Mouse (Mus musculus): ENCODE results near the gene Tm4sf5. TPM values are rescaled to one million over a fixed set of nuclear protein-coding genes. Genes with fewer than 3 reads are reported as not detected.

Tm4sf5 gene
- polyA plus RNA-seq, 1 experiment, result 0.31 TPM

GRCm38 (mm10) chr11:70509753-70510564 is 4.9 kb downstream of the Tm4sf5 start:
- 14% methylated on average over 19 of the region's 19 CpGs for WGBS
- peak; percentile 86 for TF ChIP-seq CTCF (conservative IDR thresholded peaks at IDR 0.05; ENCODE audit: insufficient read depth, insufficient read length, low read depth, low read length)
- TF ChIP-seq POLR2A (IDR thresholded peaks at IDR 0.05; ENCODE audit: low read depth, low read length), result no peak
- H3K27ac ChIP-seq (ENCODE audit: insufficient read depth, low read depth, low read length), result no peak overlapping the region
- no peak overlapping the region for H3K4me3 ChIP-seq (ENCODE audit: insufficient read depth, low read depth, low read length)
- peak; percentile 49 for DNase-seq
- H3K27me3 ChIP-seq (replicated peaks; ENCODE audit: control insufficient read depth, insufficient read depth, low read length), result no peaks in the 10 kb centered on the region
- no peaks in the 10 kb centered on the region for H3K36me3 ChIP-seq (ENCODE audit: control insufficient read depth, insufficient read depth, low read length)
- H3K4me1 ChIP-seq (ENCODE audit: control insufficient read depth, insufficient read depth, low read length), result no peaks in the 10 kb centered on the region

DNA sequence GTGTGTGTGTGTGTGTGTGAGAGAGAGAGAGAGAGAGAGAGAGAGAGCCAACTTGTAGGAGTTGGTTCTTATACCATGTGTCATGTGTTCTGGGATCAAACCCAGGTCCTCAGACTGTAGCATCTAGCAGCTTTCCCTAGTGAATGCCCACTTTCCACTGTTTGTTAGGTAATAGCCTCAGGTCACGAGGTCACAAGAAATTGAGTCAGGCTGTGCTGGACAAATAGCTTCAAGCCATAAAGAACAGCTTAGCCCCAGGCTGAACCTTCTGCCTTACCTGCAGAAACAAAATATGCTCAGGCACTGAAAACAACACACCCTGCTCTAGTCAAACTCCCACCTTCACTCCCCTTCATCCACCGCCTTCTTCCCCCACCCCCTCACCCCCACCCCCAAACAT is 6.2 kb downstream of the Tm4sf5 start:
- TF ChIP-seq CTCF (conservative IDR thresholded peaks at IDR 0.05; ENCODE audit: insufficient read depth, insufficient read length, low read depth, low read length) (no peak), POLR2A (IDR thresholded peaks at IDR 0.05; ENCODE audit: low read depth, low read length) (no peak)
- 55% methylated on average over 2 of the region's 2 CpGs for WGBS
- no peak for DNase-seq
- no peaks in the 10 kb centered on the region for H3K36me3 ChIP-seq (ENCODE audit: control insufficient read depth, insufficient read depth, low read length)
- H3K27ac ChIP-seq (ENCODE audit: insufficient read depth, low read depth, low read length), result no peak overlapping the region
- H3K4me3 ChIP-seq (ENCODE audit: insufficient read depth, low read depth, low read length), result no peak overlapping the region
- no peaks in the 10 kb centered on the region for H3K4me1 ChIP-seq (ENCODE audit: control insufficient read depth, insufficient read depth, low read length)
- H3K27me3 ChIP-seq (replicated peaks; ENCODE audit: control insufficient read depth, insufficient read depth, low read length), result no peaks in the 10 kb centered on the region

DNA sequence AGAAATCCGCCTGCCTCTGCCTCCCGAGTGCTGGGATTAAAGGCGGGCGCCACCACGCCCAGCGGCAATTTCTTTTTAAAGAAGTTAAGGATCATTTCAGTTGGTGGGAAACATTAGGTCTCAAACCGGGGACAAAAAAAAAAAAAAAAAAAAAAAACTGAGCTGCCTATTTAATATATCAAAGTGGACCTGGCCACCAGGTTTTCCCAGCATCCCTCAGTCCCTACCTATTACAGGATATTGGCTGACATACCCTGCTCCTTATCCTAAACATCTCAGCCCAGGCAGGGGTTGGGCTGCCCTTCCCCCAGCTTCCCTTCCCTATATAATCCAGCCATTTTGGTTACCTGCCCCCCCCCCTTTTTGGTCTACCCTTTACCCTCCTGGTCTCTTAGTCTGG is 6.8 kb downstream of the Tm4sf5 start:
- no peak for DNase-seq
- Histone ChIP-seq H3K27ac (ENCODE audit: insufficient read depth, low read depth, low read length) (no peak overlapping the region), H3K4me3 (ENCODE audit: insufficient read depth, low read depth, low read length) (no peak overlapping the region), H3K27me3 (replicated peaks; ENCODE audit: control insufficient read depth, insufficient read depth, low read length) (no peaks in the 10 kb centered on the region), H3K36me3 (ENCODE audit: control insufficient read depth, insufficient read depth, low read length) (no peaks in the 10 kb centered on the region), H3K4me1 (ENCODE audit: control insufficient read depth, insufficient read depth, low read length) (no peaks in the 10 kb centered on the region)
- WGBS, result 91% methylated on average over 7 of the region's 7 CpGs
- TF ChIP-seq POLR2A (IDR thresholded peaks at IDR 0.05; ENCODE audit: low read depth, low read length) (no peak), CTCF (conservative IDR thresholded peaks at IDR 0.05; ENCODE audit: insufficient read depth, insufficient read length, low read depth, low read length) (no peak)

DNA sequence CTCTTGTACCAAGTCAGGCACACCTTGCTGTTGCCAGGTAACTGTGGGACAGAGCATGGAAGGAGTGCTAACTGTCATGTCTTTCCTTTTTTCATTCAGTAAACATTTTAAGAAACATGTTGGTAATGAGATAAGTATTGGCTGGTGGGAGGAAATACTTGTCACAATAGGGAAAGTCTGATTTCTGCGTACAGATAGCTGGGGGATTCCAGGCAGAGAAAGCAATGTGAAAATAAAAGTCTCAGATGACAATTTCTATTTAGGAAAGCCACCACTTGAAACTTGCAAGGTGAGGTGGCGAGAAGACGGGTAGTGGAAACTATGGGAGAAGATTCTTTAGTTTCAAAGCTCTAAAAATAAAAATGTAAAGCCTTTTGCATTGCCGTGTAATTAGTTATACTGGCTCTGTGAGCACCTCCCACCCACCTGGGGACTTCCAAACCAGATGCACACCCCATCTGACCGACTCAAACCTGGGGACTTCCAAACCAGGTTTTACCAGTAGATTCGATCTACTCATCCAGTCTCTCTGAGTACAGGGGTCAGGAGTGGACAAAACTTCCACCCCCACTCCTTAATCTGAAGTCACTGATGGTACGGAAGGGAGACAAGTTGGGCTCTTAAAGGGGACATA is 7.8 kb downstream of the Tm4sf5 start:
- no peaks in the 10 kb centered on the region for H3K27me3 ChIP-seq (replicated peaks; ENCODE audit: control insufficient read depth, insufficient read depth, low read length)
- 78% methylated on average over 7 of the region's 7 CpGs for WGBS
- TF ChIP-seq CTCF (conservative IDR thresholded peaks at IDR 0.05; ENCODE audit: insufficient read depth, insufficient read length, low read depth, low read length), result no peak
- TF ChIP-seq POLR2A (IDR thresholded peaks at IDR 0.05; ENCODE audit: low read depth, low read length), result no peak

GRCm38 (mm10) chr11:70513520-70513919 is 8.5 kb downstream of the Tm4sf5 start:
- Histone ChIP-seq H3K27me3 (replicated peaks; ENCODE audit: control insufficient read depth, insufficient read depth, low read length) (no peaks in the 10 kb centered on the region), H3K4me3 (ENCODE audit: insufficient read depth, low read depth, low read length) (no peak overlapping the region), H3K4me1 (ENCODE audit: control insufficient read depth, insufficient read depth, low read length) (no peaks in the 10 kb centered on the region), H3K36me3 (ENCODE audit: control insufficient read depth, insufficient read depth, low read length) (no peaks in the 10 kb centered on the region), H3K27ac (ENCODE audit: insufficient read depth, low read depth, low read length) (no peak overlapping the region)
- TF ChIP-seq POLR2A (IDR thresholded peaks at IDR 0.05; ENCODE audit: low read depth, low read length), result no peak
- TF ChIP-seq CTCF (conservative IDR thresholded peaks at IDR 0.05; ENCODE audit: insufficient read depth, insufficient read length, low read depth, low read length), result no peak
- no peak for DNase-seq
- WGBS, result 54% methylated on average over 11 of the region's 11 CpGs

More for the DNA sequence above, 7.8 kb downstream of the Tm4sf5 start:
- Histone ChIP-seq H3K36me3 (ENCODE audit: control insufficient read depth, insufficient read depth, low read length) (no peaks in the 10 kb centered on the region), H3K4me1 (ENCODE audit: control insufficient read depth, insufficient read depth, low read length) (no peaks in the 10 kb centered on the region), H3K4me3 (ENCODE audit: insufficient read depth, low read depth, low read length) (no peak overlapping the region), H3K27ac (ENCODE audit: insufficient read depth, low read depth, low read length) (no peak overlapping the region)
- no peak for DNase-seq

- Histone ChIP-seq H3K36me3 (ENCODE audit: control insufficient read depth, insufficient read depth, low read length) (no peaks in the 10 kb centered on the region), H3K27me3 (replicated peaks; ENCODE audit: control insufficient read depth, insufficient read depth, low read length) (no peaks in the 10 kb centered on the region), H3K4me3 (ENCODE audit: insufficient read depth, low read depth, low read length) (no peak within 1 kb of the TSS), H3K4me1 (ENCODE audit: control insufficient read depth, insufficient read depth, low read length) (no peaks in the 10 kb centered on the region), H3K27ac (ENCODE audit: insufficient read depth, low read depth, low read length) (no peak within 1 kb of the TSS)
- no peak for DNase-seq
- TF ChIP-seq POLR2A (IDR thresholded peaks at IDR 0.05; ENCODE audit: low read depth, low read length), result no peak
- WGBS, result 84% methylated on average over 7 of the region's 7 CpGs
Measured at GRCm38 (mm10) chr11:70514288-70514687, 9.2 kb downstream of the Tm4sf5 start, which contains the start of gene Vmo1. Vmo1 (minus strand) TSS chr11:70514616.

GRCm38 (mm10) chr11:70516352-70516751 is 11.3 kb downstream of the Tm4sf5 start:
- DNase-seq, result peak; percentile 64
- 14% methylated on average over 2 of the region's 2 CpGs for WGBS

More at GRCm38 (mm10) chr11:70516352-70516751, 11.3 kb downstream of the Tm4sf5 start:
- H3K36me3 ChIP-seq (ENCODE audit: control insufficient read depth, insufficient read depth, low read length), result no peaks in the 10 kb centered on the region
- H3K4me3 ChIP-seq (ENCODE audit: insufficient read depth, low read depth, low read length), result no peak overlapping the region
- H3K27me3 ChIP-seq (replicated peaks; ENCODE audit: control insufficient read depth, insufficient read depth, low read length), result no peaks in the 10 kb centered on the region
- no peaks in the 10 kb centered on the region for H3K4me1 ChIP-seq (ENCODE audit: control insufficient read depth, insufficient read depth, low read length)
- no peak overlapping the region for H3K27ac ChIP-seq (ENCODE audit: insufficient read depth, low read depth, low read length)
- no peak for TF ChIP-seq POLR2A (IDR thresholded peaks at IDR 0.05; ENCODE audit: low read depth, low read length)
- TF ChIP-seq CTCF (conservative IDR thresholded peaks at IDR 0.05; ENCODE audit: insufficient read depth, insufficient read length, low read depth, low read length), result peak; percentile 34

Measured in kidney, adult 2 months (tissue).